Mouse (Mus musculus): ENCODE measurements around the gene B3gat2. TPM values are rescaled to one million over a fixed set of nuclear protein-coding genes. Genes with fewer than 3 reads are reported as not detected.

B3gat2 gene
- 0.14 and 0.24 TPM in 2 replicates for polyA plus RNA-seq (2015; fragmentation: Nextera tagmentation; extraction: Ambion mirVana)

DNA sequence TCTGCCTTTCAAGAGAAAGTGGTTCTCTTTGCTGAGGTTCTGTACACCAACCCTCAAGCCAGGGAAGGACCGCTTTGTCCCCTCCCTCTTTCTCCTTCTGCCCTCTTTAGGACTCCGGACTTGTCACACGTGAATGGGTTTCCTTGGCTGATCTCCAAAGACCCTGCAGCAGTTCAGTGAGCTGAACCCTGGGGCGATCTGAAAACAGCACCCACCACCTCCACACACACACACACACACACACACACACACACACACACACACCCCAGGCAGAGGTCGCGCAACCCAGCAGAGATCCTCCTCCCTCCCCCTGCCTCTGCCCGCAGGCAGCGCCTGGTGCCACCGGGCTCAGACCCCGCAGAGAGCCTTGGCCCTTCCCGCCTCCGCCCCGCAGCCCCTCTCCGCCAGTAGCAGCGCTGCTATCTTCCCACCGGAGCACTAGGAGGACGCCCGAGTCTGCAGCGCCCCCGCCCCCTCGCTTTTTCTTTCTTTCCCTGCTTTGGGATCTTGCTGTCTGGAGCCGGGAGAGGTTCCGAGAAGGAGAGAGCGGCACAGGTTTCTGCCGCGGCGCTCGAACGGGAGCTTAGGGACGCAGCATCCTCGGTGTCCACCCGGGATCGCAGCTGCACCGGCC is at the start of gene B3gat2:
TSS of gene B3gat2 (plus strand) at position 252 of the 634 bp plus-strand sequence.

Other genes starting within 250 kb of the B3gat2 start
- 39.1 and 41.3 TPM in 2 replicates for gene Smap1, start 160.6 kb downstream of the B3gat2 start, polyA plus RNA-seq (2015; fragmentation: Nextera tagmentation; extraction: Ambion mirVana)
- gene Sdhaf4, start 243.9 kb downstream of the B3gat2 start, polyA plus RNA-seq (2015; fragmentation: Nextera tagmentation; extraction: Ambion mirVana), result 56.9 and 61.0 TPM in 2 replicates